Mouse (Mus musculus) hindbrain, embryonic 16.5 days (tissue): Measurements from ENCODE around the gene Higd1c. TPM values are rescaled to one million over a fixed set of nuclear protein-coding genes. Genes with fewer than 3 reads are reported as not detected.

ENCODE experiments used
- ATAC-seq: fragments of 200-750 bp; cut with Nextera tagmentation; 2 replicates; pipeline ENCODE4 v1.8.0; 2017; ENCODE audit warnings: moderate TSS enrichment, moderate library complexity
- H3K27ac ChIP-seq: fragments of 300-500 bp; sonication (generic); 2 replicates; pipeline ENCODE4 v1.5.1; 2014; ENCODE audit warnings: low read depth, mild to moderate bottlenecking, control low read depth, low read length, moderate library complexity
- H3K27me3 ChIP-seq: fragments of 300-500 bp; sonication (generic); replicated peaks from 2 replicates; pipeline ENCODE4 v1.6.1; 2014; ENCODE audit warnings: low read length; ENCODE audit not compliant: control insufficient read depth, insufficient read depth
- H3K36me3 ChIP-seq: fragments of 300-500 bp; sonication (generic); 2 replicates; pipeline ENCODE4 v1.6.1; 2014; ENCODE audit warnings: mild to moderate bottlenecking, low read length, moderate library complexity, mixed read lengths; ENCODE audit not compliant: control insufficient read depth, insufficient read depth
- H3K4me1 ChIP-seq: fragments of 300-500 bp; sonication (generic); 2 replicates; pipeline ENCODE4 v1.6.1; 2014; ENCODE audit warnings: low read depth, low read length; ENCODE audit not compliant: control insufficient read depth, insufficient read depth
- H3K4me2 ChIP-seq: fragments of 300-500 bp; sonication (generic); 2 replicates; pipeline ENCODE4 v1.6.1; 2014; ENCODE audit warnings: mild to moderate bottlenecking, low read length, control low read depth, moderate library complexity
- H3K4me3 ChIP-seq: fragments of 300-500 bp; sonication (generic); 2 replicates; pipeline ENCODE4 v1.5.1; 2014; ENCODE audit warnings: mild to moderate bottlenecking, low read length, control low read depth, moderate library complexity
- H3K9ac ChIP-seq: fragments of 300-500 bp; sonication (generic); 2 replicates; pipeline ENCODE4 v1.6.1; 2014; ENCODE audit warnings: low read depth, mild to moderate bottlenecking, control low read depth, low read length, moderate library complexity
- H3K9me3 ChIP-seq: fragments of 300-500 bp; sonication (generic); 2 replicates; pipeline ENCODE4 v1.6.1; 2014; ENCODE audit warnings: mild to moderate bottlenecking, low read length, moderate library complexity; ENCODE audit not compliant: control insufficient read depth
- WGBS: fragments of 180-500 bp; shearing (Covaris S2); extraction: QIAGEN DNeasy Blood & Tissue Kit; methylation state at CpG from one replicate; pipeline ENCODE4 v1.1.7; 2014; 5-methylcytosine and 5-hydroxymethylcytosine counted together
- polyA plus RNA-seq: library from polyadenylated mRNA; unstranded; fragments of >200 nt; fragmentation: Nextera tagmentation; extraction: Ambion mirVana; gene quantifications from 2 replicates; pipeline ENCODE4 v1.2.1, GENCODE M21; 2015

Gene Higd1c
- polyA plus RNA-seq, 1 experiment from 2014 or later: not detected

- H3K4me2 ChIP-seq: no peak overlapping the region
- H3K4me1 ChIP-seq: no peaks in the 10 kb centered on the region
- no peak overlapping the region for H3K9ac ChIP-seq
- 83% methylated on average over 16 of the region's 16 CpGs for WGBS
- no peak overlapping the region for H3K27ac ChIP-seq
- no peaks in the 10 kb centered on the region for H3K27me3 ChIP-seq
- no peak overlapping the region for H3K4me3 ChIP-seq
- peaks cover 43% of the 10 kb centered on the region for H3K36me3 ChIP-seq
- H3K9me3 ChIP-seq: no peaks in the 10 kb centered on the region
- ATAC-seq: no peak
Observed at GRCm38 (mm10) chr15:100400592-100401250, 36.4 kb downstream of the Higd1c start.

GRCm38 (mm10) chr15:100401811-100402210, 37.5 kb downstream of the Higd1c start:
- Histone ChIP-seq H3K4me1 (no peaks in the 10 kb centered on the region), H3K27me3 (no peaks in the 10 kb centered on the region), H3K27ac (no peak overlapping the region), H3K36me3 (peaks cover 34% of the 10 kb centered on the region), H3K4me2 (no peak overlapping the region), H3K4me3 (no peak overlapping the region), H3K9ac (no peak overlapping the region), H3K9me3 (no peaks in the 10 kb centered on the region)
- WGBS: 89% methylated on average over 4 of the region's 4 CpGs
- ATAC-seq: no peak

GRCm38 (mm10) chr15:100402347-100402746, 38.0 kb downstream of the Higd1c start:
- no peak for ATAC-seq

GRCm38 (mm10) chr15:100402798-100403197, 38.5 kb downstream of the Higd1c start:
- no peak overlapping the region for H3K27ac ChIP-seq
- no peak overlapping the region for H3K9ac ChIP-seq
- no peak for ATAC-seq
- H3K4me3 ChIP-seq: no peak overlapping the region
- no peaks in the 10 kb centered on the region for H3K9me3 ChIP-seq
- H3K36me3 ChIP-seq: peaks cover 30% of the 10 kb centered on the region
- H3K27me3 ChIP-seq: no peaks in the 10 kb centered on the region
- no peaks in the 10 kb centered on the region for H3K4me1 ChIP-seq
- no peak overlapping the region for H3K4me2 ChIP-seq
- WGBS: 90% methylated on average over 4 of the region's 4 CpGs

More at GRCm38 (mm10) chr15:100402347-100402746, 38.0 kb downstream of the Higd1c start:
- WGBS: 94% methylated on average over 14 of the region's 14 CpGs
- no peaks in the 10 kb centered on the region for H3K9me3 ChIP-seq
- no peak overlapping the region for H3K27ac ChIP-seq
- H3K9ac ChIP-seq: no peak overlapping the region
- peaks cover 32% of the 10 kb centered on the region for H3K36me3 ChIP-seq
- H3K4me2 ChIP-seq: no peak overlapping the region
- H3K4me3 ChIP-seq: no peak overlapping the region
- no peaks in the 10 kb centered on the region for H3K4me1 ChIP-seq
- no peaks in the 10 kb centered on the region for H3K27me3 ChIP-seq

GRCm38 (mm10) chr15:100403318-100404000, 39.1 kb downstream of the Higd1c start:
- Histone ChIP-seq H3K27me3 (no peaks in the 10 kb centered on the region), H3K4me1 (no peaks in the 10 kb centered on the region), H3K4me3 (no peak overlapping the region), H3K9me3 (no peaks in the 10 kb centered on the region), H3K9ac (no peak overlapping the region), H3K36me3 (peaks cover 28% of the 10 kb centered on the region), H3K27ac (no peak overlapping the region), H3K4me2 (no peak overlapping the region)
- ATAC-seq: no peak
- WGBS: 93% methylated on average over 16 of the region's 16 CpGs

GRCm38 (mm10) chr15:100406088-100406487, 41.7 kb downstream of the Higd1c start:
- peaks cover 14% of the 10 kb centered on the region for H3K36me3 ChIP-seq
- no peak overlapping the region for H3K27ac ChIP-seq
- no peaks in the 10 kb centered on the region for H3K4me1 ChIP-seq
- WGBS: 91% methylated on average over 5 of the region's 5 CpGs
- H3K9me3 ChIP-seq: no peaks in the 10 kb centered on the region
- H3K9ac ChIP-seq: no peak overlapping the region
- no peak overlapping the region for H3K4me3 ChIP-seq
- ATAC-seq: no peak
- H3K4me2 ChIP-seq: no peak overlapping the region
- H3K27me3 ChIP-seq: no peaks in the 10 kb centered on the region

- 55% methylated on average over 14 of the region's 14 CpGs for WGBS
- no peak for ATAC-seq
- no peak overlapping the region for H3K4me2 ChIP-seq
- H3K4me1 ChIP-seq: no peaks in the 10 kb centered on the region
- H3K27me3 ChIP-seq: no peaks in the 10 kb centered on the region
- H3K27ac ChIP-seq: no peak overlapping the region
- peaks cover 9% of the 10 kb centered on the region for H3K36me3 ChIP-seq
- no peak overlapping the region for H3K9ac ChIP-seq
- H3K4me3 ChIP-seq: no peak overlapping the region
- no peaks in the 10 kb centered on the region for H3K9me3 ChIP-seq
Observed at GRCm38 (mm10) chr15:100410918-100411672, 46.8 kb downstream of the Higd1c start.

- 89% methylated on average over 5 of the region's 5 CpGs for WGBS
- Histone ChIP-seq H3K36me3 (peaks cover 9% of the 10 kb centered on the region), H3K4me1 (no peaks in the 10 kb centered on the region), H3K9me3 (no peaks in the 10 kb centered on the region), H3K27me3 (no peaks in the 10 kb centered on the region), H3K4me2 (no peak overlapping the region), H3K4me3 (no peak overlapping the region), H3K9ac (no peak overlapping the region), H3K27ac (no peak overlapping the region)
- ATAC-seq: no peak
Observed at GRCm38 (mm10) chr15:100411731-100412130, 47.4 kb downstream of the Higd1c start.

- 79% methylated on average over 4 of the region's 5 CpGs for WGBS
- no peak for ATAC-seq
- H3K9me3 ChIP-seq: no peaks in the 10 kb centered on the region
- H3K4me1 ChIP-seq: no peaks in the 10 kb centered on the region
- no peak overlapping the region for H3K9ac ChIP-seq
- H3K27ac ChIP-seq: no peak overlapping the region
- peaks cover 7% of the 10 kb centered on the region for H3K36me3 ChIP-seq
- H3K27me3 ChIP-seq: no peaks in the 10 kb centered on the region
- H3K4me2 ChIP-seq: no peak overlapping the region
- H3K4me3 ChIP-seq: no peak overlapping the region
Observed at GRCm38 (mm10) chr15:100413306-100413705, 49.0 kb downstream of the Higd1c start.
